ENCODE assay signal across 11 mouse cellular contexts in the genomic region with DNA sequence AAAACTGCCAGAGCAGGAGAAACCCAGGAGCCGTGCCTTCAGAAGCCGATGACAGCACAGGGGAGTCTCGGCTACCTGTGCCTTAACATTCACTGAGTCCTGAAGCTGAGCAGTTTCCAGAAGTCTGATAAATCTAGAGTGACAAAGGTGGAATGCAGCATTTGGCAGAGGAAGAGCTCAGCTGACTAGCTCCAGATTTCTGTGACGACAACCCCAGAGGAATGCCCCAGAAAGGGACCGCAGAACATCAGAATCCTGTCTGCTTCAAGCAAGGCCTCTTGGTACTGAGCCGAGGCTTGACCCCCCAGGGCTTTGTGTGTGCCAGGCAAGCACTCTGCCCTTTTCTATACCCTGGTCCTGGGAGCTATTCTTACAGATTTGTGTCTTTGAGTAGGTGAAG.
A peak's percentile ranks its signal among the peaks of the same experiment; 100 is the strongest.
DNase-seq lines count a peak whose midpoint lies in the region; ATAC-seq and TF ChIP-seq lines count a peak whose summit lies in the region.
"Had no signal": no experiment of that assay in that cellular context is flagged by ENCODE, and none has a peak within 500 bp of the region (broad histone marks: within the 10 kb centered on the region; RNA-seq: fewer than 3 reads in every experiment).

No protein-coding gene starts in this region.

- H3K9ac ChIP-seq in heart, embryonic 15.5 days = no peak overlapping the region
- H3K9ac ChIP-seq in heart, embryonic 12.5 days = no peak overlapping the region
- no peak overlapping the region for H3K9ac ChIP-seq in kidney, embryonic 14.5 days (ENCODE audit: low read depth, low read length)
- H3K9ac ChIP-seq: liver, embryonic 12.5 days; neural tube, embryonic 13.5 days had no signal

- TF ChIP-seq CTCF in thymus, adult 2 months (IDR thresholded peaks at IDR 0.05; ENCODE audit: borderline replicate concordance, control insufficient read depth, extremely low read depth, insufficient read depth, low read length, poor library complexity) = no peak

- H3K9me3 ChIP-seq in heart, embryonic 15.5 days (replicated peaks) = no peaks in the 10 kb centered on the region
- no peaks in the 10 kb centered on the region for H3K9me3 ChIP-seq in heart, embryonic 12.5 days (replicated peaks)
- no peaks in the 10 kb centered on the region for H3K9me3 ChIP-seq in kidney, embryonic 14.5 days (ENCODE audit: control insufficient read depth, low read length)
- H3K9me3 ChIP-seq: liver, embryonic 12.5 days; neural tube, embryonic 13.5 days had no signal

- H3K36me3 ChIP-seq in heart, embryonic 15.5 days = no peaks in the 10 kb centered on the region
- no peaks in the 10 kb centered on the region for H3K36me3 ChIP-seq in heart, embryonic 12.5 days
- H3K36me3 ChIP-seq in kidney, embryonic 14.5 days (ENCODE audit: control insufficient read depth, insufficient read depth, low read length) = no peaks in the 10 kb centered on the region
- H3K36me3 ChIP-seq in thymus, adult 2 months (ENCODE audit: control insufficient read depth, insufficient read depth, low read length) = no peaks in the 10 kb centered on the region
- H3K36me3 ChIP-seq: liver, embryonic 12.5 days; neural tube, embryonic 13.5 days had no signal

- H3K27ac ChIP-seq in heart, embryonic 15.5 days = peak overlapping the region; percentile 69
- no peak overlapping the region for H3K27ac ChIP-seq in heart, embryonic 12.5 days (ENCODE audit: poor library complexity, severe bottlenecking)
- peak overlapping the region; percentile 62; the same call in 1 of the 2 replicates for H3K27ac ChIP-seq in kidney, embryonic 14.5 days (ENCODE audit: low read depth, low read length)
- H3K27ac ChIP-seq in thymus, adult 2 months (ENCODE audit: control insufficient read depth, insufficient read depth, low read length) = no peak overlapping the region
- H3K27ac ChIP-seq: liver, embryonic 12.5 days; neural tube, embryonic 13.5 days had no signal

- ATAC-seq in heart, embryonic 15.5 days (replicated peaks; ENCODE audit: insufficient number of reproducible peaks, insufficient read depth, low FRiP score, low read depth) = no peak; the same call in 1 of the 2 replicates
- ATAC-seq in heart, embryonic 12.5 days (ENCODE audit: insufficient number of reproducible peaks, low FRiP score) = no peak
- ATAC-seq in kidney, embryonic 14.5 days (ENCODE audit: low FRiP score, low TSS enrichment) = no peak; the same call in 1 of the 2 replicates
- ATAC-seq: liver, embryonic 12.5 days had no signal

- WGBS in heart, embryonic 15.5 days = 26% methylated on average over 6 of the region's 6 CpGs
- 45% methylated on average over 6 of the region's 6 CpGs for WGBS in heart, embryonic 12.5 days
- 62% methylated on average over 6 of the region's 6 CpGs for WGBS in kidney, embryonic 14.5 days
- WGBS in thymus, adult 2 months = 91% methylated on average over 6 of the region's 6 CpGs

- H3K27me3 ChIP-seq in heart, embryonic 15.5 days = no peaks in the 10 kb centered on the region
- H3K27me3 ChIP-seq in heart, embryonic 12.5 days (replicated peaks) = no peaks in the 10 kb centered on the region
- no peaks in the 10 kb centered on the region for H3K27me3 ChIP-seq in kidney, embryonic 14.5 days (ENCODE audit: control insufficient read depth, insufficient read depth, low read length)
- H3K27me3 ChIP-seq in thymus, adult 2 months (ENCODE audit: control insufficient read depth, insufficient read depth, low read length) = no peaks in the 10 kb centered on the region
- H3K27me3 ChIP-seq: liver, embryonic 12.5 days; neural tube, embryonic 13.5 days had no signal

- peaks cover 17% of the 10 kb centered on the region for H3K4me1 ChIP-seq in heart, embryonic 15.5 days (replicated peaks)
- H3K4me1 ChIP-seq in heart, embryonic 12.5 days (replicated peaks) = peaks cover 14% of the 10 kb centered on the region
- peaks cover 9% of the 10 kb centered on the region for H3K4me1 ChIP-seq in kidney, embryonic 14.5 days (ENCODE audit: control insufficient read depth, insufficient read depth, low read length)
- no peaks in the 10 kb centered on the region for H3K4me1 ChIP-seq in thymus, adult 2 months (replicated peaks; ENCODE audit: control insufficient read depth, insufficient read depth, low read length)
- H3K4me1 ChIP-seq: liver, embryonic 12.5 days had no signal

- peak; percentile 80 for DNase-seq in NIH3T3 (ENCODE audit: low read depth)
- peak; percentile 35 for DNase-seq in cerebellum, adult 8-10 months
- no peak for DNase-seq in yolk sac, embryonic 10.5 days (ENCODE audit: low spot score)
- DNase-seq in thymus, adult 2 months = no peak
- no peak for DNase-seq in layer of hippocampus, postnatal 25 days (ENCODE audit: extremely low spot score in 1 of 2, low spot score in 1 of 2)
- DNase-seq: thymus, postnatal 25 days had no signal

- H3K4me3 ChIP-seq in heart, embryonic 15.5 days = no peak overlapping the region
- no peak overlapping the region for H3K4me3 ChIP-seq in heart, embryonic 12.5 days
- H3K4me3 ChIP-seq in kidney, embryonic 14.5 days (ENCODE audit: low read length) = no peak overlapping the region
- H3K4me3 ChIP-seq in thymus, adult 2 months (ENCODE audit: control insufficient read depth, insufficient read depth, low read length) = no peak overlapping the region
- H3K4me3 ChIP-seq: liver, embryonic 12.5 days; neural tube, embryonic 13.5 days had no signal

- H3K4me2 ChIP-seq in heart, embryonic 15.5 days = no peak overlapping the region
- no peak overlapping the region for H3K4me2 ChIP-seq in heart, embryonic 12.5 days
- no peak overlapping the region for H3K4me2 ChIP-seq in kidney, embryonic 14.5 days (replicated peaks; ENCODE audit: low read depth, low read length)
- H3K4me2 ChIP-seq: liver, embryonic 12.5 days; neural tube, embryonic 13.5 days had no signal

- TF ChIP-seq POLR2A in thymus, adult 2 months (IDR thresholded peaks at IDR 0.05; ENCODE audit: control insufficient read depth, extremely low read depth, insufficient read depth, low read length, poor library complexity) = no peak

Comparison
In these comparisons a context has a peak if more than half of its experiments do, and no peak if none do; other contexts are left out.
1. H3K27ac ChIP-seq: peak in heart, embryonic 15.5 days (single experiment) and kidney, embryonic 14.5 days (single experiment); none in heart, embryonic 12.5 days (single experiment) and thymus, adult 2 months (single experiment).
2. DNase-seq: peak in NIH3T3 (single experiment) and cerebellum, adult 8-10 months (single experiment); none in yolk sac, embryonic 10.5 days (single experiment), thymus, adult 2 months (single experiment) and layer of hippocampus, postnatal 25 days (0 of 2).